Mouse (Mus musculus) thymus, adult 2 months (tissue): ENCODE measurements around the gene Prss34.

Experiments
- CTCF ChIP-seq: fragments of 200-500 bp; IDR thresholded peaks from 2 replicates; pipeline ENCODE4 v1.5.1; 2012; ENCODE audit warnings: mild to moderate bottlenecking, control low read depth, low read length, moderate library complexity, borderline replicate concordance; ENCODE audit not compliant: control insufficient read depth, poor library complexity, insufficient read depth; ENCODE audit errors: extremely low read depth
- POLR2A ChIP-seq: fragments of 200-500 bp; IDR thresholded peaks from 2 replicates; pipeline ENCODE4 v1.6.1; 2012; ENCODE audit warnings: mild to moderate bottlenecking, low read length, control low read depth, moderate library complexity; ENCODE audit not compliant: control insufficient read depth, poor library complexity, insufficient read depth; ENCODE audit errors: extremely low read depth

DNA sequence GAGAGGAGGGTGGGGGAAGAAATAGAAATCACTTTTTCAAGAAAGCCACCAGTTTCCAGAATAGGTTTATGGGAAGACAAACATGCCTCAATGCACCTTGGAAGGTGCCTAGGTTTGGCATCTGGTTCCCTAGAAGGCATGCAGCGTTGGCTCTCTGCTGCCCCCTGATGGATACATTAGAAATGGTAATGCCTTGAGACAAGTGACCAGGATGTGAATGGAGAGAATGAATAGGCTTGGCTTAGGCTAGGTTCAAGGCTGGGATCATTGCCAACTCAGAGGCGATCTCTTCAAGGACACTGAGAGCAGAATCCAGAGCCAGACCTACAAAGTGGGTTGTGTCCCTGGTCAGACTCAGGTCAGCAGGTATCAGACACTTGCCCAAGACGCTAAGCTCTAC is 13.2 kb upstream of the Prss34 start:
- no peak for TF ChIP-seq CTCF
- no peak for TF ChIP-seq POLR2A
